Mouse (Mus musculus): ENCODE data around the gene Ddx4. TPM values are rescaled to one million over a fixed set of nuclear protein-coding genes. Genes with fewer than 3 reads are reported as not detected.

The Ddx4 gene
- polyA plus RNA-seq, 1 experiment from 2014 or later: 0.20 TPM

GRCm38 (mm10) chr13:112551641-112552548 lies 100.4 kb downstream of the Ddx4 start:
- ATAC-seq (ENCODE audit: low read depth) (no peak), DNase-seq (no peak)
- Histone ChIP-seq H3K9me3 (replicated peaks) (no peaks in the 10 kb centered on the region), H3K36me3 (no peaks in the 10 kb centered on the region), H3K4me3 (replicated peaks) (no peak overlapping the region), H3K27me3 (no peaks in the 10 kb centered on the region), H3K4me1 (replicated peaks) (no peaks in the 10 kb centered on the region), H3K27ac (no peak overlapping the region), H3K9ac (no peak overlapping the region), H3K4me2 (no peak overlapping the region)
- 49% methylated on average over 7 of the region's 7 CpGs for WGBS (ENCODE audit: insufficient replicate concordance)

Other genes with a start within 250 kb of the Ddx4 start
- gene Il6st, start 188.4 kb downstream of the Ddx4 start, polyA plus RNA-seq (2015; fragmentation: Nextera tagmentation; extraction: Ambion mirVana): 4.3 and 7.0 TPM in 2 replicates
- gene Il31ra, start 58.1 kb downstream of the Ddx4 start, polyA plus RNA-seq (2015; fragmentation: Nextera tagmentation; extraction: Ambion mirVana): 0.06 and 0.12 TPM in 2 replicates
- gene Slc38a9, start 8.3 kb upstream of the Ddx4 start, polyA plus RNA-seq (2015; fragmentation: Nextera tagmentation; extraction: Ambion mirVana): 10.3 and 10.9 TPM in 2 replicates
- 31.8 and 32.2 TPM in 2 replicates for gene Plpp1, start 148.3 kb upstream of the Ddx4 start, polyA plus RNA-seq (2015; fragmentation: Nextera tagmentation; extraction: Ambion mirVana)

All from liver, embryonic 13.5 days (tissue).